Mouse (Mus musculus): ENCODE data around the gene Fibcd1. TPM values are rescaled to one million over a fixed set of nuclear protein-coding genes. Genes with fewer than 3 reads are reported as not detected.

Fibcd1 gene
- under 1 TPM in 1 of 2 experiments, not detected in 1; 0.07 TPM for total RNA-seq (2021)
- long read RNA-seq, experiment 1: 0 reads
- long read RNA-seq, experiment 2: 0 reads

DNA sequence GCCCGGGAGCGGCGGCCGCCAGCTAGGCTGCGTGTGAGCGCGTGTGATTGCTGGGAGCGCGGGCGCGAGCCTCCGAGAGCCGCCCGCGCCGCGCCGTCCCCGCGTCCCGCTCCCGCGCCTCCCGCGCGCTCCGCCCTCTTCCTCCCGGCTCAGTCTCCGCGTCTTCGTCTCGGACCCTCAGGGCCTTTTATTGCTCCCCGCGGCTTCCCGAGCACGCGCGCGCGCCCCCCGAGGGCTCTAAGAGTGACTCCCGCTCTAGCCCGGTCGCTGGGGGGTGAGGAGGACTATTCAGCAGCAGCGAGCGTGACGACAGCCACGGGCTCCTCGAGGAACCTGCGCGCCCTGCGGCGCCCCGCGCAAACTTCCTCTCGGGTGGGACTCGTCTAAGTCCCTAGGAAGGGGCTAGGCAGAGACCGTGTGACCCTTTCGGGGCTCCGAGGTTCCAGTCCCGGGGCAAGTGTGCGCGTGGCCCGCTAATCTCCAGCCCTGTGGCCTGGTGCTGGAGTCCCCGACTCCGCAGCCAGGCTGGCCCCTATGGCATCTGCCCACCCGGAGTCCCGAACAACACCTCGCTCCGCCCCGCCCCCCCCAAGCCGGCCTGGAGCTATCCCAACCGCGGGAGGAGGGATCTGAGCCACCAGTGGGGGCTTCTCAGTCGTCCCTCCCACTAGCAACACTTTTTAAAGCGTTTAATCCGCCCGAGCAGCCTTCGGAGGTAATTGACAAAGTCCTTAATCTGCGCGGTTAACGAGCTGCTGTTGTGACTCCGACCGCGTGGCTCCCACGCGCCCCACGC, at the start of gene Fibcd1:
Gene Fibcd1 (minus strand): TSS at position 110 of the 796 bp plus-strand sequence.
- peak in 1 of 2 experiments; percentile 37 for DNase-seq

- DNase-seq: no peak
Observed at GRCm38 (mm10) chr2:31894221-31894870, 48.5 kb upstream of the Fibcd1 start.

GRCm38 (mm10) chr2:31893110-31893669, 47.4 kb upstream of the Fibcd1 start:
- peak in 1 of 2 experiments; percentile 7 for DNase-seq

DNA sequence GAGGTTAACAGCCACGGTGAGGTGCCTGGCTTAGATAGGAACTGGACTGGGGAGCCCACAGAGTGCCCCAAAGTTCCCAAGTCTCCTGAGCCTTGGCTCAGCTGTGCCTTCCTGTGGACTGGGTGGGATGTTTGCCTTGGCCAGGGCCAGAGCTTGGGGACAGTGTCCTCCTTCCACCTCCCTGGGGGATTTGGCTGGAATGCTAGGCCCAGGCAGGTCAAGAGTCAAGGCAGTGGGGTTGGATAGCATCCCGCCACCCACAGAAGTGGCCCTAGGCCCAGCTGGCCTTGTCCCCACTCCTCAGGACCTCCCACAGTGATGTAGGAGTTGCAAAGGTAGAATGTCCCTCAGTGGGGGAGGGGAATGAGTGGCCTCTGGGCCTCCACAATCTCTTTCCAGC, 45.4 kb upstream of the Fibcd1 start:
- peak in 1 of 2 experiments; percentile 40 for DNase-seq

GRCm38 (mm10) chr2:31888871-31889270, 43.1 kb upstream of the Fibcd1 start:
- DNase-seq: peak in 1 of 2 experiments; percentile 59

- DNase-seq: peak; percentile 66 to 76
Observed at GRCm38 (mm10) chr2:31887030-31887429, 41.2 kb upstream of the Fibcd1 start, which contains the start of gene Lamc3. Gene Lamc3, plus strand, starts transcription at chr2:31887291.

DNA sequence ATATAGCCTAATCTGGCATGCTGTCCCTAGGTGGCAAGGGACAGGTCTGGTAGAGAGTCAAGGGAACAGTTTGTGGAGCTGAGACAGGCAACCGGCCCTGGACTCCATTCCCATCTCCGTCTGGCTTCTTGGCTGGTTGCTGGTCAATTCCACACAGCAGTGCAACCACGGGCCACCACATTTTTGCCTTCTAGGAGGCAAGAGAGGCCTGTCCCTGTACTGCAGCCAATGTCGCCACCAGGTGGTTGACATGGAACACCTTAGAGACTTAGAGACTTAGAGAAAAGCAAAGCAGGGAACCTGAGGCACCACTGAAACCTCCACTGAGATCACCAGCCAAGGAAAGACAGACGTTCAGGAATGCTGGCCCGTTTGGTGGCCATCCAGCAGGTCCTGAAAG, 39.0 kb upstream of the Fibcd1 start:
- DNase-seq: peak; percentile 50 to 55

GRCm38 (mm10) chr2:31883061-31883460, 37.3 kb upstream of the Fibcd1 start:
- DNase-seq: no peak

DNA sequence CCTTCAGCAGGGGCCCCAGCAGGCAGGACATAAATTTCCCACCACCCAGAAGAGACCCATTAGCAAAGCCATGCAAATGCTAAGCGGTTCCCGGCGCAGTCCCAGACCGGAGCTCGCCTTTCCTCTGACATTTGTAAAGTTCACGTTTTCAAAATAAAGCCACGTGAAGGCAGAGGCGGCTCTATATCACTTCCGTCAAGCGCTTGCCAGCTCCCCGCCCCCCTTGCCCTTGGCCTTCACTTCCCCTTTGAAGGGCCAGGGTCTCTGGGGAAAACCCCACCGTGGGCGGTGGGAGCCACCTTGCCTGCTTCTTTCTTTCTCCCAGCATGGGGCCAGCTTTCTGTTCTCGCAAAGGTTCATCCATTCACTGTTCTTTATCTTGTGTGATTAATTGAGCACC, 35.1 kb upstream of the Fibcd1 start:
- DNase-seq: peak; percentile 41 to 62

DNA sequence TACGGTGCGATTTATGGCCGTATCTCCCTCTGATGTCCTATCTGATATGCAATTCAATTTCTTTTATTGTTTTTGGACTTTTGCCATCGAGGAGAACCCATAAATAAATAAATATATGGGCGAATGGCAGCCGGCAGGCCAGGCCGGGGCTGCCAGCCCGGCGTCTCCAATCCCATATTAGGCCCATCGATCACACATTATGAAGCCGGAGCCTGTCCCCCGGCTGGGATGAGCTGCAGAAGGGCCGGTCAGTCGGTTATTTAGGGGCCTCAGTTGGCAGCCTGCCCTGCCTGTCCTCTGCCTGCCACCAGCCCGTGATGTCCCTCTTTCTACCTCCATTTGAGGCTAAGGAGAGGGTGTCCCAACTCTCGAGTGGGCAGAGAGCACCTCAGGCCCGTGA, 32.8 kb upstream of the Fibcd1 start:
- peak in 1 of 2 experiments; percentile 12 for DNase-seq

DNA sequence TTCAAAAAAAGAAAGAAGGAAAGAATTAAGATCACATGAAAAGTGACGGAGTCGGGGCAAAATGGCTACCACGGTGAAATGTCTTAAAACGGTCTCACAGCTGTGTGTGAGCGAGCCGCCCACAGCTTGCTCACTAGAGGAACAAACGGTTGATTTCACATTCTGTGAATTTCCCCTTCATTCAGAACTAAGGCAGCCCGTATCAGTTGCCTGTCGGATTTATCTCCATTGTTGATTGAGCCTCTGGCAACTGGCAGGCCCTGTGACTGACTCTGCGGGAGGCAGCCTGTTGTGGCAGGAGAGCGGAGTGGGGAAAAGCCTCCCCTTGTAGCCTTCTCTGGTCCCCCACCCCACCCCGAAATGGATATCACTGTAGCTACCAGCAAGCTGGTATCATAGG, 30.6 kb upstream of the Fibcd1 start:
- DNase-seq: no peak

DNA sequence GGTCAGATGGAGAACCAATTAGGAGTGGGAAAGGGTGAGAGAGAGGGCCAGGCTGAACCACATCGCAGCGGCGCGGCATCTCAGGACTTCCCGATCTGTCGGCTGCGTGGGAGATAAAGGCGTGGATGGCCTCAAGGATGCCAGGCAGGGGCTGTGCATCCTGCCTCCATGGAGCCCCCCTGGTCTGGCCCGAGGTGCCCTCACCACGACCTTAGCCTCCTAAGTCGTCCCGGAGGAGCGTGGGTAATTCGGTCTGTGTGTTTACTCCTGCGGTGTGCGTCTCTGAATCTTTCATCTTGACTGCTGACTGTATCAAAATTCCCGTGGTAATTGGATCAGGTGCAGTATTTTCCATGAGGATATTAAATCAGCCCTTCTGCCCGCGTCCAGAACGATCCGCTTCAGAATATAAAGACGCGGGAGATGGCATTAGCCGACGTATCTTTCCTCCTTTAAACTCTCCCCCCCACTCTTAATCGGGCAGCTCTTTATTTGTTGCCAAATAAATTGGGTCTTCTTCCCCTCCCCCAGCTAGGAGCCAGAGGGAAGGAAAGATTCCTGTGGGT, 28.6 kb upstream of the Fibcd1 start:
- DNase-seq: no peak

GRCm38 (mm10) chr2:31870683-31871082, 24.9 kb upstream of the Fibcd1 start:
- no peak for DNase-seq

DNA sequence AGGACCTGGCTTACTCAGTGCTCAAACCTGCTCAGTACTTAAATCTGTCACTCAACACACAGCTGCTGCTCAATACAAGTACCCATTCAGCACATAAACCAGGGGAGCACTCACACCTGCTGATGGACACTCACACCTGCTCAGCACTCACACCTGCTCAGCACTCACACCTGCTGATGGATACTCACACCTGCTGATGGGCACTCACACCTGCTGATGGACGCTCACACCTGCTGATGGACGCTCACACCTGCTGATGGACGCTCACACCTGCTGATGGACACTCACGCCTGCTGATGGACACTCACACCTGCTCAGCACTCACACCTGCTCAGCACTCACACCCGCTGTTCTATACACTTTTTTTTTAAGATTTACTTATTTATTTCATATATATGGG, 23.9 kb upstream of the Fibcd1 start:
- no peak for DNase-seq

GRCm38 (mm10) chr2:31868538-31869164, 22.8 kb upstream of the Fibcd1 start:
- DNase-seq: no peak

GRCm38 (mm10) chr2:31867773-31868537, 22.1 kb upstream of the Fibcd1 start:
- no peak for DNase-seq

DNA sequence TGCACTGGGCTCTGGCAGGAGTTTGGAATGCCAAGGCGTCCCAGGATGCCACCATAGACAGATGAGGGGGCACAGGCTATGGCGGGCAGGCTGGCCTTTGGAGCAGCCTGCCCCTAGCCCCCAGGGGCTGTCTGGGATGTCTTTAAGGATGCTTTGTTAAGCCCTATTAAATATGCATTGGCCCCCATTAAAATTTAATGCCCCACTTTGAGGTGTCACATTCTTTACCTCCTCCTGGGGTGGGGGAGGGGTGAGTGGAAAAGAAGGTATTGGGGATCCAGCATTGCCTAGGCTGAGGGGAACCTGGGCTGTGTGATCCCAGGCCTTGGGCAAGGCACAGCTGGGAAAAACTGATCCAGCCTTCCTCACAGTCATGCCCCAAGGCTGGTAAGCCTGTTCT, 20.0 kb upstream of the Fibcd1 start:
- DNase-seq: no peak

DNA sequence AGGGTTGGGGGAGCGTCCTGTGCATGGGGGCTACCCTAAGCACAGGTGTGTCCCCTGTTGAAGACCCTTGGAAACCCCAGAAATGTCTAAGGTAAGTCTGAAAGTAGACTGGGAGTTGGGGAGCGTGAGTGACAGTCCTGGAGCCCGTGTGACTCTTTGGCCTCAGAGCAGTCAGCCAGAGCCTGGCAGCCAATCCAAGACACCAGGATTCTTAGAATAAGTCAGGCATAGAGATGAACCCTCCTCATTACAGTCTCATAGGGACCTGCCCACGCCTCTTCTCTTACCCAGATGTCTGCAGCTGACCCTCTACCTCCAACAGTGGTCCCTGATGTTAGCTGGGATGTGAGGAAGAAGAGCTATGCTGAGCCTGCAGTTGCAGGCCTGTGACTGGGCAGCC, 19.5 kb upstream of the Fibcd1 start:
- DNase-seq: no peak

DNA sequence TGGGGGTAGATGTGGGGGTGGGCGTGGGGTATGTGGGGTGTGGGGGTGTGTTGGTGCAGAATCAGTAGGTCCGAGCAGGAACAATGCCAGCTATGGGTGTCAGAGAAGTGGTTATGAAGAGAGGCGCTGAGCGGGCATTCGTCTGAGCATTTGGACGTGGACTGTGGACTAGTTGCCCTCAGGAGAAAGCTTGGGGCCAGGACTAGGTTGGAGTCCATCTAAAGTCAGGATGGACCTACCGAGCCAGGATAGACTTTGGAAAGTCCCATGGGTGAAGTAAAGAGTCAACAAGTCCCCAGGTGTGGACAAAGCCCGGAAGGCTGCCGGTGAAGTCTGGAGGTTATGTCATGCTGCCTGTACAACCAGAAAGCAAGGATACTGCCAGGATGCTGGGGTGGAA, 19.1 kb upstream of the Fibcd1 start:
- DNase-seq: no peak

DNA sequence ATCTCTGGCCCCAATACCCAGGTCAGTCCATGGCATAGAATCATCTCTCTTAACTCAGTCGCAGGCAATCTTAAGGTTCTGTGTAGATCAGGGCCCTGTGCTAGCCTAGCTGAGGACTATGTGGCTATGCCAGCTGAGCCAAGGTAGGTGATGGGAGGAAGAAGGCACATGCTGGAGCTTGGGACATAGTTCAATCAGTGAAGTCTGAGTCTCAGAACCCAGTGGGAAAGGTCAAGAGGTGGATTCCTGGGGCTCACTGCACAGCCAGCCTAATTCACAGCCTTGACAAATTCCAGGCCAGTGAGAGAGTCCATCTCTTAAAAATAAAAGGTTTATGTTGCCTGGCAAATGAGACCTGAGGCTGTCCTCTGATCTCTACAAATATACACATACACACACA, 18.0 kb upstream of the Fibcd1 start:
- DNase-seq: no peak

GRCm38 (mm10) chr2:31862919-31863318, 17.1 kb upstream of the Fibcd1 start:
- no peak for DNase-seq

All from adrenal gland, postnatal 36 days (tissue).